Mouse (Mus musculus) heart, postnatal 0 days (tissue): ENCODE measurements around the gene Dhx32.

Experiments used
- CTCF ChIP-seq: IDR thresholded peaks from 2 replicates; pipeline ENCODE4 v1.5.1; 2016; ENCODE audit warnings: antibody characterized with exemption, control low read depth, low read depth
- EP300 ChIP-seq: IDR thresholded peaks from 2 replicates; pipeline ENCODE4 v1.6.1; 2016; ENCODE audit warnings: antibody characterized with exemption, low read depth

DNA sequence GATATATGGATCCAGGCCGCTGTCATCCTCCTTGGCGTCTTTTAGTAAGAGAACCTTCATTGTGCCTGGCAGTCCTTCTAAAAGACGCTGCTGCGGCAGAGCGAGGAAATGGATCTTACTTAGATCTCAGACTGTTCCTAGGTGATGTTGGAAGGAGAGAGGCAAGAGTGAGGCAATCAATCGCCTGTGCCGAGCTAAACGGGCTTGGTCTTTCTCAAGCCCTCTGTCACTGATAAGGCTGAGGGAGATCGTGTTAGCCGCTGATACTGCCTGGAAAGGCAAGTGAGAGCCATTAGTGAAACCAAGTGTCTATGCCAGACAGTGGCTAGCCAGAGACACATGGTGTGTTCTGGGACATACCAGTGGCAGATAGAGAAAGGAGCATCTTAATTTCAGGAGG lies 80.2 kb downstream of the Dhx32 start:
- TF ChIP-seq CTCF (no peak), EP300 (no peak)
